Mouse (Mus musculus) C2C12 (cell line): ENCODE data around the gene Snrnp35. TPM values are rescaled to one million over a fixed set of nuclear protein-coding genes. Genes with fewer than 3 reads are reported as not detected.

Experiments
- H3K27me3 ChIP-seq: one replicate; pipeline ENCODE4 v1.6.1; 2011; ENCODE audit not compliant: control insufficient read depth, insufficient read depth, insufficient read length
- H3K36me3 ChIP-seq: one replicate; pipeline ENCODE4 v1.6.1; 2011; ENCODE audit not compliant: control insufficient read depth, insufficient read depth
- H3K4me3 ChIP-seq: one replicate; pipeline ENCODE4 v1.5.1; 2011; ENCODE audit warnings: mild to moderate bottlenecking, control low read depth; ENCODE audit not compliant: poor library complexity, insufficient read depth, severe bottlenecking
- H3K79me2 ChIP-seq: one replicate; pipeline ENCODE4 v1.6.1; 2011; ENCODE audit not compliant: control insufficient read depth, insufficient read depth
- H3K79me3 ChIP-seq: one replicate; pipeline ENCODE4 v1.6.1; 2011; ENCODE audit warnings: low read depth, control low read depth
- H3ac ChIP-seq: one replicate; pipeline ENCODE3; 2011; ENCODE audit warnings: low read depth; ENCODE audit not compliant: control insufficient read depth, insufficient read length
- CEBPB ChIP-seq: IDR thresholded peaks from one replicate; pipeline ENCODE4 v1.6.1; 2011; ENCODE audit warnings: low read depth, mild to moderate bottlenecking, control low read depth, moderate library complexity
- CTCF ChIP-seq: IDR thresholded peaks from one replicate; pipeline ENCODE4 v1.5.1; 2011; ENCODE audit not compliant: control insufficient read depth, insufficient read depth, insufficient read length
- FOSL1 ChIP-seq: IDR thresholded peaks from one replicate; pipeline ENCODE4 v1.8.0; 2011; ENCODE audit warnings: mild to moderate bottlenecking, low read length; ENCODE audit not compliant: poor library complexity, insufficient read depth, severe bottlenecking
- MAX ChIP-seq: IDR thresholded peaks from one replicate; pipeline ENCODE4 v1.6.1; 2011; ENCODE audit warnings: mild to moderate bottlenecking, control low read depth
- MYOD1 ChIP-seq: IDR thresholded peaks from one replicate; pipeline ENCODE4 v1.6.1; 2011; ENCODE audit warnings: low read depth; ENCODE audit not compliant: control insufficient read depth, insufficient read length
- MYOG ChIP-seq: IDR thresholded peaks from one replicate; pipeline ENCODE4 v1.6.1; 2011; ENCODE audit not compliant: control insufficient read depth, insufficient read length; ENCODE audit errors: extremely low read depth
- USF1 ChIP-seq: IDR thresholded peaks from one replicate; pipeline ENCODE4 v1.6.1; 2011; ENCODE audit warnings: low read depth, mild to moderate bottlenecking, control low read depth, moderate library complexity
- polyA plus RNA-seq: library from polyadenylated mRNA; unstranded; fragments of >200 nt; fragmentation: generic; extraction: Trizol; gene quantifications from one replicate; pipeline ENCODE4 v1.2.1, GENCODE M21; 2012; ENCODE audit warnings: missing spikeins

Snrnp35 gene
- polyA plus RNA-seq, 1 experiment: 23.8 TPM

GRCm38 (mm10) chr5:124503742-124504141 lies 20.8 kb downstream of the Snrnp35 start:
- H3K36me3 ChIP-seq: no peaks in the 10 kb centered on the region
- H3K79me3 ChIP-seq: no peaks in the 10 kb centered on the region
- H3K79me2 ChIP-seq: no peaks in the 10 kb centered on the region
- H3K27me3 ChIP-seq: no peaks in the 10 kb centered on the region
- H3K4me3 ChIP-seq: no peak overlapping the region
- H3ac ChIP-seq: no peak overlapping the region
- TF ChIP-seq USF1 (no peak), CEBPB (no peak), MYOG (no peak), FOSL1 (no peak), MAX (no peak), CTCF (no peak), MYOD1 (no peak)

DNA sequence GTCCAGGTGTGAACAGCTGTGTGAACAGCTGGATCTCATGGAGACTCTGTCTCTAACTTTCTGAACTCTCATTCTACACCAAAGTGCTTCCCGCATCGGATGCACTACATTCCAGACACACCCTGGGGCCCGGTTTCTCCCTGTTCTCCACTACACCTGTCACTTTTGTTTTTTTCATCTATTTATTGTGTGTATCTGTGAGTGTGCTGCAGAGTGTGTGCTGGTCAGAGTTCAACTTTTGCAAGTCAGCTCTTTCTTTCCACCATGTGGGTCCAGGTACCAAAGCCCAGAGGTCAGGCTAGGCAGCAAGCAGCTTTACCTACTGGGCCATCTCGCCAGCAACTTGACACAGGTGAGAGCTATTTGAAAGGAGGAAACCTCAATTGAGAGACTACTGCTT lies 22.3 kb downstream of the Snrnp35 start:
- Histone ChIP-seq H3K36me3 (no peaks in the 10 kb centered on the region), H3K27me3 (no peaks in the 10 kb centered on the region), H3ac (no peak overlapping the region), H3K79me2 (no peaks in the 10 kb centered on the region), H3K4me3 (no peak overlapping the region), H3K79me3 (no peaks in the 10 kb centered on the region)
- TF ChIP-seq CTCF (no peak), MYOG (no peak), MAX (no peak), USF1 (no peak), FOSL1 (no peak), MYOD1 (no peak), CEBPB (no peak)

- Histone ChIP-seq H3K4me3 (no peak overlapping the region), H3K79me2 (no peaks in the 10 kb centered on the region), H3K79me3 (no peaks in the 10 kb centered on the region), H3K27me3 (no peaks in the 10 kb centered on the region), H3ac (no peak overlapping the region), H3K36me3 (no peaks in the 10 kb centered on the region)
- TF ChIP-seq USF1 (no peak), CEBPB (peak; percentile 44), MAX (no peak), MYOG (no peak)
These were observed 23.9 kb downstream of the Snrnp35 start for GRCm38 (mm10) chr5:124506731-124507359.

- Histone ChIP-seq H3K27me3 (no peaks in the 10 kb centered on the region), H3ac (no peak overlapping the region), H3K79me2 (no peaks in the 10 kb centered on the region), H3K4me3 (no peak overlapping the region), H3K79me3 (no peaks in the 10 kb centered on the region), H3K36me3 (peaks cover 2% of the 10 kb centered on the region)
- TF ChIP-seq MYOG (no peak), USF1 (no peak), MYOD1 (no peak), FOSL1 (no peak), CTCF (no peak), CEBPB (no peak), MAX (no peak)
These were observed 26.3 kb downstream of the Snrnp35 start for GRCm38 (mm10) chr5:124509200-124509599.

- H3K4me3 ChIP-seq: no peak overlapping the region
- H3ac ChIP-seq: no peak overlapping the region
- peaks cover 3% of the 10 kb centered on the region for H3K36me3 ChIP-seq
- no peaks in the 10 kb centered on the region for H3K27me3 ChIP-seq
- no peaks in the 10 kb centered on the region for H3K79me2 ChIP-seq
- no peaks in the 10 kb centered on the region for H3K79me3 ChIP-seq
- no peak for TF ChIP-seq MAX
- no peak for TF ChIP-seq MYOG
- TF ChIP-seq USF1: no peak
- no peak for TF ChIP-seq MYOD1
- TF ChIP-seq FOSL1: no peak
- TF ChIP-seq CEBPB: no peak
- no peak for TF ChIP-seq CTCF
These were observed 26.9 kb downstream of the Snrnp35 start for GRCm38 (mm10) chr5:124509742-124510237.

DNA sequence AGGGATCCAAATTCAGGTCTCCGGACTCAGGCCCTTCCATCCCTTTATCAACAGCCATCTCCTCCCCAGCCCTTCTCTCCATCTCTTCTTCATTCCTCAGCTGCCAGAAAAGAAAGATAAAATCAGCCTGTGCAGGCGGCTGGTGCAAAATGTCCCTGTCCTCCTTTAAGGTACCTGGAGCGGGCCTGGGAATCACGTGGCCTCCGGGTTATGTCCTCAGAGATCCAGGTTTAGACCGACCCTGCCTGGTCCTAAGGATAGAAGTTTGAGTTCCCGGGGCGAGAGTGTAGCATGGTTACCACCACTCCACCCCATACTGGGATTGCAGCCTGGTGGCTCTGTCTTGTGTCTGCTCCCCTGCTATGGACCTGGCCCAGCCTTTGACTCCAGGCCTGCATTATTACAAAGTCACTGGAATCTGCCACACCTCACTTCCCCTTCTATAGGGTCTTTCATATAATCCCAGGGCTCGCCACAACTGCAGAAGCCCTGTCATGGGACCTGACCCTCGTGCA lies 27.7 kb downstream of the Snrnp35 start:
- Histone ChIP-seq H3K79me3 (no peaks in the 10 kb centered on the region), H3K27me3 (no peaks in the 10 kb centered on the region), H3K79me2 (no peaks in the 10 kb centered on the region), H3K36me3 (peaks cover 3% of the 10 kb centered on the region), H3ac (no peak overlapping the region), H3K4me3 (no peak overlapping the region)
- TF ChIP-seq FOSL1: no peak
- no peak for TF ChIP-seq MAX
- TF ChIP-seq MYOG: no peak
- TF ChIP-seq CEBPB: no peak
- TF ChIP-seq MYOD1: no peak
- no peak for TF ChIP-seq USF1
- TF ChIP-seq CTCF: no peak
